Mouse (Mus musculus): ENCODE results near the gene Bnc2.

- TF ChIP-seq POLR2A (IDR thresholded peaks at IDR 0.05; ENCODE audit: borderline replicate concordance, low read depth, low read length) (no peak), CTCF (IDR thresholded peaks at IDR 0.05; ENCODE audit: low read depth, low read length) (no peak)
Measured at GRCm38 (mm10) chr4:84232346-84232745, 442.7 kb downstream of the Bnc2 start.
